Mouse (Mus musculus): ENCODE results near the gene Hormad2.

The Hormad2 gene

GRCm38 (mm10) chr11:4440978-4441377, at the start of gene Hormad2:
TSS of gene Hormad2 (minus strand) at chr11:4441105.
- DNase-seq = peak; percentile 73

GRCm38 (mm10) chr11:4489207-4489606, 48.3 kb upstream of the Hormad2 start:
- DNase-seq = no peak

GRCm38 (mm10) chr11:4488798-4489197, 47.9 kb upstream of the Hormad2 start:
- no peak for DNase-seq

- DNase-seq = no peak
These were observed 47.5 kb upstream of the Hormad2 start for GRCm38 (mm10) chr11:4488367-4488766.

- no peak for DNase-seq
These were observed 46.6 kb upstream of the Hormad2 start for GRCm38 (mm10) chr11:4487401-4487965.

- DNase-seq = no peak
These were observed 43.6 kb upstream of the Hormad2 start for GRCm38 (mm10) chr11:4484541-4484940.

GRCm38 (mm10) chr11:4482641-4483040, 41.7 kb upstream of the Hormad2 start:
- DNase-seq = no peak

GRCm38 (mm10) chr11:4476184-4476697, 35.3 kb upstream of the Hormad2 start:
- no peak for DNase-seq

GRCm38 (mm10) chr11:4472464-4473179, 31.7 kb upstream of the Hormad2 start:
- no peak for DNase-seq

GRCm38 (mm10) chr11:4471734-4472133, 30.8 kb upstream of the Hormad2 start:
- DNase-seq = no peak

- DNase-seq = no peak
These were observed 30.3 kb upstream of the Hormad2 start for GRCm38 (mm10) chr11:4471251-4471650.

GRCm38 (mm10) chr11:4469091-4469490, 28.2 kb upstream of the Hormad2 start:
- DNase-seq = no peak

- no peak for DNase-seq
These were observed 26.5 kb upstream of the Hormad2 start for GRCm38 (mm10) chr11:4467436-4467835.

GRCm38 (mm10) chr11:4466191-4466590, 25.3 kb upstream of the Hormad2 start:
- DNase-seq = no peak

- no peak for DNase-seq
These were observed 23.7 kb upstream of the Hormad2 start for GRCm38 (mm10) chr11:4464616-4465015.

GRCm38 (mm10) chr11:4464186-4464585, 23.3 kb upstream of the Hormad2 start:
- DNase-seq = no peak

GRCm38 (mm10) chr11:4462868-4463267, 22.0 kb upstream of the Hormad2 start:
- no peak for DNase-seq

GRCm38 (mm10) chr11:4461154-4461553, 20.2 kb upstream of the Hormad2 start:
- DNase-seq = no peak

- DNase-seq = no peak
These were observed 19.7 kb upstream of the Hormad2 start for GRCm38 (mm10) chr11:4460615-4461014.

GRCm38 (mm10) chr11:4454895-4455535, 14.1 kb upstream of the Hormad2 start:
- DNase-seq = no peak

GRCm38 (mm10) chr11:4452467-4453184, 11.7 kb upstream of the Hormad2 start:
- DNase-seq = no peak

- peak; percentile 87 for DNase-seq
These were observed 10.2 kb upstream of the Hormad2 start for GRCm38 (mm10) chr11:4451116-4451515.

- DNase-seq = no peak
These were observed 5.4 kb upstream of the Hormad2 start for GRCm38 (mm10) chr11:4446195-4446868.
